Mouse (Mus musculus) hindbrain, embryonic 14.5 days (tissue): ENCODE measurements around the gene Il2ra. TPM values are rescaled to one million over a fixed set of nuclear protein-coding genes. Genes with fewer than 3 reads are reported as not detected.
"Not testable (repeated sequence)": the region's sequence is repeated elsewhere in the genome, so short reads cannot be mapped to it uniquely, and the experiment has no call there.

Experiments
- ATAC-seq: fragments of 200-750 bp; cut with Nextera tagmentation; 2 replicates; pipeline ENCODE4 v1.8.0; 2017; ENCODE audit warnings: moderate number of reproducible peaks, mild to moderate bottlenecking, moderate TSS enrichment, moderate library complexity; ENCODE audit not compliant: low FRiP score
- DNase-seq: peaks from one replicate; pipeline ENCODE4 v3.0.0-alpha.2; 2015; ENCODE audit warnings: low spot score
- H3K27ac ChIP-seq: fragments of 300-500 bp; sonication (generic); 2 replicates; pipeline ENCODE4 v1.5.1; 2014; ENCODE audit warnings: mild to moderate bottlenecking, moderate library complexity
- H3K27me3 ChIP-seq: fragments of 300-500 bp; sonication (generic); 2 replicates; pipeline ENCODE4 v1.6.1; 2014; ENCODE audit warnings: mild to moderate bottlenecking, low read length, mixed read lengths; ENCODE audit not compliant: control insufficient read depth, insufficient read depth
- H3K36me3 ChIP-seq: fragments of 300-500 bp; sonication (generic); replicated peaks from 2 replicates; pipeline ENCODE4 v1.6.1; 2014; ENCODE audit not compliant: control insufficient read depth, insufficient read depth
- H3K4me1 ChIP-seq: fragments of 300-500 bp; sonication (generic); replicated peaks from 2 replicates; pipeline ENCODE4 v1.6.1; 2014; ENCODE audit warnings: antibody characterized with exemption, low read length, mixed read lengths; ENCODE audit not compliant: control insufficient read depth, insufficient read depth
- H3K4me2 ChIP-seq: fragments of 300-500 bp; sonication (generic); replicated peaks from 2 replicates; pipeline ENCODE4 v1.6.1; 2014; ENCODE audit warnings: mild to moderate bottlenecking, moderate library complexity
- H3K4me3 ChIP-seq: fragments of 300-500 bp; sonication (generic); replicated peaks from 2 replicates; pipeline ENCODE4 v1.5.1; 2014; ENCODE audit warnings: mild to moderate bottlenecking, low read length
- H3K9ac ChIP-seq: fragments of 300-500 bp; sonication (generic); 2 replicates; pipeline ENCODE4 v1.6.1; 2014
- H3K9me3 ChIP-seq: fragments of 300-500 bp; sonication (generic); 2 replicates; pipeline ENCODE4 v1.6.1; 2016; ENCODE audit warnings: low read length; ENCODE audit not compliant: control insufficient read depth
- WGBS: fragments of 180-500 bp; shearing (Covaris S2); extraction: QIAGEN DNeasy Blood & Tissue Kit; methylation state at CpG from one replicate; pipeline ENCODE4 v1.1.7; 2014; 5-methylcytosine and 5-hydroxymethylcytosine counted together
- polyA plus RNA-seq: library from polyadenylated mRNA; unstranded; fragments of >200 nt; fragmentation: Nextera tagmentation; extraction: Ambion mirVana; gene quantifications from 2 replicates; pipeline ENCODE4 v1.2.1, GENCODE M21; 2014

Il2ra gene
- polyA plus RNA-seq, 1 experiment from 2014 or later, result not detected

DNA sequence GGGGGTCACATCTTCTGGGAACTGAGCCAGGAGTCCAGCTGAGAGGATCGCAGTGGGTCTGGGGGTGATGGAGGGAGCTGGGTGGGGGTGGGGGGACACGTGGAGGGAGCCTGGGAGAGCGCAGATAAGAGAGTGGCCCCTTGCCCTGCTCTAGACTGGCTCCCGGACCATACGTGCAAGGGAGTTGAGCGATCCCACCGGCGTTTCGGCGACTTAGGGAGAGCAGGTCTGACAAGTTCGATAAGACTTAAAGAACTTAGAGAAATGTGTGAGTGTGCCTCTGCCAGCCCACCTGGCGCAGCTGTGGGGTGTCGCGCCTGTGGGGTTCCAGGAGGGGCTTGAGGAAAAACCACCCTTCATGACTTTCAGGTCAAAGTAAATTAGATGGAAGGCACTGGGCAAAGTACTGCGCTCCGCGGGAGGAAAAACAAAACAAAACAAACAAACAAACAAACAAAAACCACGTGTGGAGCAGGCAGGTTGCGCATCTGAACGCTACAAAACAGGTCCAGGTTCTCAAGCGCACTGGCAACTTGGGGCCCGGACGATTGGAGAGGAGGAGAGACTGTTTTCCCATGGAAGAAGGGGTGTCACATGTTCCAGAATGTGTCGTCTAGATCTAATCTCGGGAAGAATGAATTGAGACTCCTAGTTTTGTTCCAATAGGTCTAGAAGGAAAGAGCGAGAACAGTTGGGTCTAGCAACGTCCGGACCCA is 63.6 kb downstream of the Il2ra start:
- DNase-seq (no peak), ATAC-seq (peak; percentile 66)
- H3K4me2 ChIP-seq, result peak overlapping the region; percentile 90
- 5% methylated on average over 28 of the region's 28 CpGs for WGBS
- peak overlapping the region; percentile 52 for H3K9ac ChIP-seq
- peak overlapping the region; percentile 44 for H3K4me3 ChIP-seq
- H3K9me3 ChIP-seq, result no peaks in the 10 kb centered on the region
- H3K4me1 ChIP-seq, result peaks cover 12% of the 10 kb centered on the region; the same call in 1 of the 2 replicates
- no peak overlapping the region for H3K27ac ChIP-seq
- H3K27me3 ChIP-seq, result peaks cover 33% of the 10 kb centered on the region
- no peaks in the 10 kb centered on the region for H3K36me3 ChIP-seq

- no peak for ATAC-seq
- Histone ChIP-seq H3K4me2 (peak overlapping the region; percentile 90), H3K27me3 (peaks cover 33% of the 10 kb centered on the region), H3K9me3 (no peaks in the 10 kb centered on the region), H3K4me3 (peak overlapping the region; percentile 44), H3K4me1 (peaks cover 12% of the 10 kb centered on the region; the same call in 1 of the 2 replicates), H3K27ac (no peak overlapping the region), H3K36me3 (no peaks in the 10 kb centered on the region), H3K9ac (no peak overlapping the region)
- no peak for DNase-seq
- 43% methylated on average over 6 of the region's 6 CpGs for WGBS
Measured at GRCm38 (mm10) chr2:11706746-11707065, 64.1 kb downstream of the Il2ra start.

- Histone ChIP-seq H3K9me3 (no peaks in the 10 kb centered on the region), H3K9ac (no peak overlapping the region), H3K36me3 (no peaks in the 10 kb centered on the region), H3K27ac (no peak overlapping the region), H3K4me2 (no peak overlapping the region), H3K4me3 (no peak overlapping the region), H3K27me3 (peaks cover 33% of the 10 kb centered on the region), H3K4me1 (peaks cover 12% of the 10 kb centered on the region; the same call in 1 of the 2 replicates)
- 87% methylated on average over 5 of the region's 5 CpGs for WGBS
- ATAC-seq, result no peak
- DNase-seq, result no peak
Measured at GRCm38 (mm10) chr2:11708538-11708937, 65.9 kb downstream of the Il2ra start.

- H3K4me3 ChIP-seq, H3K27ac ChIP-seq, H3K36me3 ChIP-seq, H3K4me2 ChIP-seq, ATAC-seq, H3K9me3 ChIP-seq, H3K9ac ChIP-seq: not testable (repeated sequence)
- H3K27me3 ChIP-seq, result peaks cover 26% of the 10 kb centered on the region
- DNase-seq, result peak; percentile 27
- WGBS, result 59% methylated on average over 4 of the region's 4 CpGs
- H3K4me1 ChIP-seq, result peaks cover 12% of the 10 kb centered on the region; the same call in 1 of the 2 replicates
Measured at GRCm38 (mm10) chr2:11710101-11710500, 67.5 kb downstream of the Il2ra start.

DNA sequence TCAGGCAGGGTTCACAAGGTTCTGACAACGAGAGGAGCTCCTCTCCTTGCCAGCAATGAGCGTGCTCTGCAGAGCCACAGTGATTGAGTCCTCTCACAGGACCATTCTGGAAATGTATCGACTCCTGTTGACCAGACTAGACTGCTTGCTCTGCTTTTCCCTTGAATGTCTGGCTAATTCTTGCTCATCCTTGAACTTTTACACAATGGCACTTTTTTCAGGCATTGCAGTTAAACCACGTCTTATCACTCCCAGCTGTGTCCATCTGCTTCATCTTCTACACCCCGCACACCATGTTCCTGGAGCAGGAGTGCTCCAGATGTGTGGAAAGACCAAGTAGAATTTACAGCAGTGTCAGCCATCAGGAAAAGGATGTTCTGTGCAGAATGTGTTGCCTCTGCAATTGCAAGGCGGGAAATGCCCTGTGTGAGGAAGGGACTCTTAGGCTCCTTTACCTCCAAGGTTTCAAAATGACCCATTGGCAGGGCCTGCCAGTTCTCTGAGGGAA is 69.9 kb downstream of the Il2ra start:
- Histone ChIP-seq H3K9me3 (no peaks in the 10 kb centered on the region), H3K9ac (no peak overlapping the region), H3K4me1 (no peaks in the 10 kb centered on the region), H3K4me2 (no peak overlapping the region), H3K4me3 (no peak overlapping the region), H3K36me3 (no peaks in the 10 kb centered on the region), H3K27me3 (peaks cover 8% of the 10 kb centered on the region), H3K27ac (no peak overlapping the region)
- 89% methylated on average over 6 of the region's 6 CpGs for WGBS
- no peak for DNase-seq
- ATAC-seq, result no peak

DNA sequence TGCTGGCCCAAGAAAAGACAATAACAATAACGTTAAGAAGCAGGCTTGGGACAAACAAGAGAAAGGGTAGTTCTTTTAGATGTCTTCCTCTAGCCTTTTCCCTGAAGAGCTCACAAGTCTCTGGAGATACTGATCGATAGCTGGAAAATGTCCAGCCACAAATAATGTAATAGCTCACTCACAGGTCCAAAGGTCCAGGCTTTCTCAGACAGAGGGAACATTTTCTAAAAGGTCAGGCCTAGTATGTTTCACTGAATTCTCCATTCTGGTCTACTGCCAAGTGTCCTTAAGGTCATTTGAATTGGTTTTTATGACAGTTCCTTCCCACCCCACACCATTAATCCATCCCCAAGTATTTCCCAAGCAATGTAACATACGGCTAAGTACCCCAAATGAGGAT is 70.4 kb downstream of the Il2ra start:
- no peak overlapping the region for H3K27ac ChIP-seq
- H3K9me3 ChIP-seq, result no peaks in the 10 kb centered on the region
- H3K27me3 ChIP-seq, result peaks cover 4% of the 10 kb centered on the region; the same call in 1 of the 2 replicates
- DNase-seq, result no peak
- H3K9ac ChIP-seq, result no peak overlapping the region
- no peaks in the 10 kb centered on the region for H3K4me1 ChIP-seq
- H3K4me2 ChIP-seq, result no peak overlapping the region
- H3K36me3 ChIP-seq, result no peaks in the 10 kb centered on the region
- 70% methylated on average over 3 of the region's 3 CpGs for WGBS
- ATAC-seq, result no peak
- no peak overlapping the region for H3K4me3 ChIP-seq

- DNase-seq (no peak), ATAC-seq (no peak)
- WGBS, result 90% methylated on average over 4 of the region's 4 CpGs
- H3K4me3 ChIP-seq, result no peak overlapping the region
- H3K9ac ChIP-seq, result no peak overlapping the region
- no peaks in the 10 kb centered on the region for H3K4me1 ChIP-seq
- no peak overlapping the region for H3K4me2 ChIP-seq
- H3K27ac ChIP-seq, result no peak overlapping the region
- H3K9me3 ChIP-seq, result no peaks in the 10 kb centered on the region
- no peaks in the 10 kb centered on the region for H3K36me3 ChIP-seq
- H3K27me3 ChIP-seq, result no peaks in the 10 kb centered on the region
Measured at GRCm38 (mm10) chr2:11714535-11714934, 71.9 kb downstream of the Il2ra start.

GRCm38 (mm10) chr2:11718573-11718972 is 76.0 kb downstream of the Il2ra start:
- Histone ChIP-seq H3K27me3 (no peaks in the 10 kb centered on the region), H3K9ac (no peak overlapping the region), H3K27ac (no peak overlapping the region), H3K4me2 (no peak overlapping the region), H3K4me1 (no peaks in the 10 kb centered on the region), H3K36me3 (no peaks in the 10 kb centered on the region), H3K4me3 (no peak overlapping the region), H3K9me3 (no peaks in the 10 kb centered on the region)
- DNase-seq (no peak), ATAC-seq (no peak)
- WGBS, result 90% methylated on average over 2 of the region's 2 CpGs

GRCm38 (mm10) chr2:11722564-11722963 is 80.0 kb downstream of the Il2ra start:
- Histone ChIP-seq H3K4me3 (no peak overlapping the region), H3K4me2 (no peak overlapping the region), H3K9ac (no peak overlapping the region), H3K27ac (no peak overlapping the region), H3K4me1 (no peaks in the 10 kb centered on the region), H3K9me3 (no peaks in the 10 kb centered on the region), H3K36me3 (no peaks in the 10 kb centered on the region), H3K27me3 (no peaks in the 10 kb centered on the region)
- ATAC-seq (no peak), DNase-seq (no peak)
- 91% methylated on average over 9 of the region's 9 CpGs for WGBS
